Mouse (Mus musculus) brown adipose tissue, adult 24 weeks (tissue): ENCODE data around the gene Bpgm. TPM values are rescaled to one million over a fixed set of nuclear protein-coding genes. Genes with fewer than 3 reads are reported as not detected.

Experiments used
- H3K27ac ChIP-seq: fragments of 200-500 bp; replicated peaks from 2 replicates; pipeline ENCODE4 v1.5.1; 2012; ENCODE audit warnings: low read depth, mild to moderate bottlenecking, low read length
- H3K4me1 ChIP-seq: fragments of 200-500 bp; 2 replicates; pipeline ENCODE4 v1.6.1; 2012; ENCODE audit warnings: low read length, mixed read lengths; ENCODE audit not compliant: control insufficient read depth, insufficient read depth, insufficient read length
- H3K4me3 ChIP-seq: fragments of 200-500 bp; 2 replicates; pipeline ENCODE4 v1.5.1; 2012; ENCODE audit warnings: low read depth, mild to moderate bottlenecking, low read length, moderate library complexity; ENCODE audit not compliant: insufficient read depth
- polyA plus RNA-seq: library from polyadenylated mRNA; stranded (reverse); fragments of >200 nt; gene quantifications from 2 replicates; pipeline ENCODE4 v1.2.4, GENCODE M21; 2012; ENCODE audit not compliant: missing spikeins, insufficient read depth, insufficient read length

The Bpgm gene
- polyA plus RNA-seq, 1 experiment, result 21.6 TPM

GRCm38 (mm10) chr6:34478036-34478435 is 2.0 kb downstream of the Bpgm start:
- Histone ChIP-seq H3K27ac (no peak overlapping the region), H3K4me3 (no peak overlapping the region), H3K4me1 (peaks cover 5% of the 10 kb centered on the region; the same call in 1 of the 2 replicates)

DNA sequence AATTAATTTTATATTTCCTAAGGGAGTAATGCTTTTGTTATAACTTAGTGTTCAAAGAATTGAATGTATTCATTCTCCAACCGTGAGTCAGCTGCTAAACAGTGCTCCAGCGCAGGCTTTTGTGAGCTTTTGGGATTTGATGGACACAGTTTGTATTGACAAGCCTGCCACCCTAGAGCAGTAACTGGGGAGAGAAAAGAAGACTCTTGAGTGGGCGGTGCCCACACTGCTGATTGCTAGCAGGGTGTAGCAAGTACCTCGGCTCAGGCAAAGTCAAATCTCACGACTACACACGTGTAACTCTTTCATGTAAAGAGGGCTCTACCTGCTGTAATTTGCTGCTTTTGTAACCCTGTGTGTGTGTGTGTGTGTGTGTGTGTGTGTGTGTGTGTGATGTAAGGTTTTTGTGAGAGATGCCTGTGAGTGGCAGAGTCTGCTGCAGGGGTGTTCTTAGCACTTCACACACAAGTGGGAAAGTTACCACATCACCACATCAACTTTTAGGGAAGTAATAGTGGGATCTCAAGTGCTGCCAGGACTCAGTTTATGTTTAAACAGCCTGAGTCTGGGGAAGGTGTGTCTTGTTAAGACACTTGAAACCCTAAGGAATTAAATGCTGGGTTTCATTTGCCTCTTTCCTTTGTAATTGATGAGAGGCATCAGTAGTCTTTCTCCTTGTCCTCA is 2.8 kb downstream of the Bpgm start:
- H3K4me3 ChIP-seq, result no peak overlapping the region
- no peak overlapping the region for H3K27ac ChIP-seq
- peaks cover 5% of the 10 kb centered on the region; the same call in 1 of the 2 replicates for H3K4me1 ChIP-seq

DNA sequence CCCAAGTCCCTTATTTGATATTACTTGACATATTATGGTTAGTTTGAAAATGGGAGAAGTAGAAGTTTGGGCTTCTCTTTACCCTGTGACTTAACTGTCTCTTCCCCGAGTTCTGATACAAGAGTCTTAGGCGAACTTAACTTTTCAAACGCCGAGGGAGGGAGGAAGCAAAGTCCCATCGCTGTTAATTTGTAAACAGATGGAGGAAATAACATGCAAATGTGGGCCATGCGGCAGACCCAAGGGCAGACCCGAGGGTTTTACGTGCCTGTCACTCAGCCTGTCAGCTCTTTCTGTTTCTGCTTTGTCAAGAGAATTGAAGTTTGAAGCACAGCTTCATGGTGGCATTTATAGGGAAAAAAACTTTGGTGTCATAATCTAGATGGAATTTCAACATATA is 3.5 kb downstream of the Bpgm start:
- Histone ChIP-seq H3K4me3 (no peak overlapping the region), H3K4me1 (peaks cover 5% of the 10 kb centered on the region; the same call in 1 of the 2 replicates), H3K27ac (no peak overlapping the region)

DNA sequence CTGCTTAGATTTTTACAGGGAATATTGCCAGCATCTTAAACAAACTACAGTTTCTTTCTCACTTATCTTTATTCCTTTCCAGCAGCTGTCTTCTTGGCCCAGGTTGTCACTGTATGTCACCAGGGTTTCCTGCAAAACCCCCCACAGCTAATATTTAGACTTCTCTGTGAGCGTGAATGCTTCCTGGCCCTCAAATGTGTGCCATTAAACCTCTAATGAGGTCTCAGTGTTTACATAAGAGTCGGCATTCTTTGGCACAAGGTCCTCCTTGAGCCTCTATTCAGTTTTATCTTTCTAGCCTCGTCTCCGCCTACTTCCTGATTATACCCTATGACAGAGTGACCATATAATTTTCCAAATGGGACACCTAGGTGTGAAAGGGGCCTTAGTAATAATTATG is 4.7 kb downstream of the Bpgm start:
- no peak overlapping the region for H3K4me3 ChIP-seq
- H3K27ac ChIP-seq, result no peak overlapping the region
- peaks cover 5% of the 10 kb centered on the region; the same call in 1 of the 2 replicates for H3K4me1 ChIP-seq

GRCm38 (mm10) chr6:34481349-34481748 is 5.3 kb downstream of the Bpgm start:
- peaks cover 5% of the 10 kb centered on the region; the same call in 1 of the 2 replicates for H3K4me1 ChIP-seq
- H3K27ac ChIP-seq, result no peak overlapping the region
- H3K4me3 ChIP-seq, result no peak overlapping the region

GRCm38 (mm10) chr6:34482842-34483241 is 6.8 kb downstream of the Bpgm start:
- Histone ChIP-seq H3K4me3 (no peak overlapping the region), H3K4me1 (peaks cover 3% of the 10 kb centered on the region; the same call in 1 of the 2 replicates), H3K27ac (no peak overlapping the region)

- H3K4me1 ChIP-seq, result no peaks in the 10 kb centered on the region
- no peak overlapping the region for H3K27ac ChIP-seq
- H3K4me3 ChIP-seq, result no peak overlapping the region
Measured at GRCm38 (mm10) chr6:34483390-34483789, 7.4 kb downstream of the Bpgm start.

GRCm38 (mm10) chr6:34483811-34484210 is 7.8 kb downstream of the Bpgm start:
- Histone ChIP-seq H3K4me1 (no peaks in the 10 kb centered on the region), H3K27ac (no peak overlapping the region), H3K4me3 (no peak overlapping the region)

DNA sequence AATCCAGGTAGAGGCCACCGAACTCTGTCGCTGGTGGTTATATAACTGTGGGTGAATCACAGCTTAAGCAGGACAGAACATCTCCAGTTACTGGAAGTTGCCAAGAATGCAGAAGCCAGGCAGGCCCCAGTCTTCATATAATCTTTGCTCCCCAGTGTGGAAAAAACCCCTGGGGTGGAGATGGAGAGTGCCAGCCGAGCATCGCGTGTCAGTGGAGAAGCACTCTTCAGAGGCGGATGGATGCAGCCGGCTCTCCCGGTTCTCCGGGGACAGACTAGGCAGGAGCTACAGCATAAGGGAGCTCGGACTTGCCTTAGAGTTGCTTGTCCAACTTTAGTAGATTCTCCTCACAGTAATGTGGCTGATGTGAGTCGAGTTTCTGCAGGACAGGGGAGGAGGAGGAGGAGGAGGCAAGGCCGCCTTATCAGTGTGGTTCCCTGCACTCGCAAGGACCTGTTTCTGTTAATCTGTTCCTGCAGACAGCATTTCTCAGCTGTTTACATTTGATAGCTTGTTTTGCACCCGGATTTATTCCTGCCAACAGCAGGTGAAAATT is 10.1 kb downstream of the Bpgm start:
- Histone ChIP-seq H3K4me3 (no peak overlapping the region), H3K4me1 (peaks cover 4% of the 10 kb centered on the region; the same call in 1 of the 2 replicates), H3K27ac (no peak overlapping the region)

DNA sequence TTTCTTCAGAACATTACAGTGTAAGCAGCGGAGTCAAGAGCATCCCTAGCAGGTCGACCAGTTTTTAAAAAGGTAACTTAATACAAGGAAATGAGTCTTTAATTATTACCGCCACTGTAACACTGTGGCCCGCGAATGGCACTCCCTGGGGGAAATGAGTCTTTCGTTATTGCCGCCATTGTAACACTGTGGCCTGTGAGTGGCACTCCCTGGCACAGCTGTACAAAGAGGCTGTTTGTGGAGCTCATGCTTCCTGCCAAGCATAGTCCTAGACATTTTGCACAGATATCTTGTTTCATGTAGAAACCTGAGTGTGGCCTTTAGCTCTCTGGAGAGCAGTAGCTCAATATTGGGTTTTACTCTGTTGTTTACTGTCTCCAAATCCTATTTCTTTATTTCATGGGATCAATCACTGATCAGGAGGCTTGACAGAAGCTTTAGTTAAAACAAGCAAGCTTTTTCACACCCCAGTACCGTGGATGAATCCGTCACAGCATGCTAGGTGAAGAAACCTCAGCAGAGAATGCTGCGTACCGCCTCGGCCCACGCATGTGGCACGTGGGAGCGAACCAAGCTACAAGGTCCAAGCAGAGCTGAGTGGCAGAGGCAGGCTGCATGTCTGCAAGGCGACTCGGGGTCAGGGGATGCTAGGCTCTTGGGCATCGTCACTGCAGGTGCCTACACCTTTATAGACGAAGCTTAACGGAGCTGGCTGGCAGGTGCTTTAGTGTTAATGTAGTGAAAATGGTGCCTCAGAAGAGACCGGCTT is 17.5 kb downstream of the Bpgm start:
- Histone ChIP-seq H3K4me3 (no peak overlapping the region), H3K27ac (0 out of 2 replicates have a peak overlapping the region, but pooled peaks have one; percentile 17), H3K4me1 (peaks cover 13% of the 10 kb centered on the region)

DNA sequence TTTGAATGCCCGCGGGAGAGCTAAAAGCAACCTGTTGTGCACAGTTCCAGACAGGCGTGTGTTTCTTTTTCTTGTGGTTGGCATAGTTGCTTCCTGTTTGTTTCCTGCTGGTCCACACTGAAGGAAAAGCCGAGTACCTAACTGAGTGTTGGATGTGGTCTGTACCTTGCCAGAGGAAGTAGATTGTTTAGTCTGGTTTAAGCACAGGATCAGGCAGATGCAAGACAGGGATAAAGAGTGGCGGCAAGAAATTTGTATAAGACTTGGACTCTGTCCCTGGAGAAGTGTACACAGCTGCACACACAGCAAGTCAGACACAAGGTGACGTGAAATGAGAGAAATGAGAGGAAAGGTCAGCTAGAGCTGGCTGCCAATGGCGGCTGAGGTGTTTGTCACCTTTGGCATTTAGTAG is 19.1 kb downstream of the Bpgm start:
- H3K27ac ChIP-seq, result 0 out of 2 replicates have a peak overlapping the region, but pooled peaks have one; percentile 16
- H3K4me1 ChIP-seq, result peaks cover 9% of the 10 kb centered on the region
- H3K4me3 ChIP-seq, result no peak overlapping the region

DNA sequence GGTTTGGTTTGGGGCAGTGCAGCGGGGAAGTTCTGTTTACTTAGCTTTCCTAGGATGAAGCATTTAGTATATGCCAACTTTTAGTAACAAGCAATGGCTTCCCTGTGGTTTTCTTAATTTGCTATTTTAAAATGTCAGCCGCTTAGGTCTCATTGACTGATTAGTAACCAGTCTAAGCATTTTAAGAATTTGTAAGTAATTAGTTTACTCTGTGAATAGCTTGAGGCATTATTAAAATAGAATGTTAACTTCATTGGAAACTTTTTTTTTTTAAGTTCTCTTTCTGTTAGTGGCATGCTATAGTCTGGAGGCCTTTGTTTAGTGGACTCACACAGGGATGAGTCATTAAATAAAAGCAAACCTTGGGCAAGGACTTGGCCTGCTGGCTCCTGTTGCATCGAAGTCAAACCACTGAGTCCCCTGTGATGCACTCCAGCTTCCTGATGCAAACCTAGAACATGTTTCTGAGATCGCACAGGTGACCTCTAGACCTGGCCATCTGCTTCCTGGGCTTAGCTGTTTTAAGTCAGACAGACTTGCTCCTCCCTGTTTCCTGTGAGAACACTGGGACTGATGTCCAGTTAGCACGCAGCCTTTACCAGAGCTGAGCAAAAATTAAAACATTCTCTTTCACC is 22.1 kb downstream of the Bpgm start:
- Histone ChIP-seq H3K4me3 (no peak overlapping the region), H3K27ac (no peak overlapping the region), H3K4me1 (peaks cover 9% of the 10 kb centered on the region)

GRCm38 (mm10) chr6:34502291-34502690 is 26.3 kb downstream of the Bpgm start:
- no peaks in the 10 kb centered on the region for H3K4me1 ChIP-seq
- H3K27ac ChIP-seq, result no peak overlapping the region
- H3K4me3 ChIP-seq, result no peak overlapping the region

DNA sequence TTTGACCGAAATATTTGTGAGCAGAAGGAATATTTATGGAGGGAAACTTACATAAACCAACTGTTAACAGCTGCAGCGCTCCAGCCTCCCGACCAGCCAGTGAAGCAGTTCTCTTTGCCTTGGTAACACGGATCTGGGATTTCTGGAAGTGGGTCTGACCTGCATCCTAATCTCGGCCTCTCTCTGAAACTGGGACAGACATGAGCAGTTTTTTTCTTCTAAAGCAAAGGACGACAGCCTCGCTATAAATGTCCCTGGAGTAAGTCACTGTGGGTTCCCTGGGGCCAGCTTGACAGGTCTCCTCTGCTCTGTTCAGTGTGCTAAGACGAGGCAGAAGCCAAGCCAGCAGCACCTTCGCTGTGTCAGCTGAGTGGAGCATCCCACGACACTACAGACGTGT is 29.9 kb downstream of the Bpgm start:
- no peak overlapping the region for H3K27ac ChIP-seq
- H3K4me1 ChIP-seq, result no peaks in the 10 kb centered on the region
- no peak overlapping the region for H3K4me3 ChIP-seq

DNA sequence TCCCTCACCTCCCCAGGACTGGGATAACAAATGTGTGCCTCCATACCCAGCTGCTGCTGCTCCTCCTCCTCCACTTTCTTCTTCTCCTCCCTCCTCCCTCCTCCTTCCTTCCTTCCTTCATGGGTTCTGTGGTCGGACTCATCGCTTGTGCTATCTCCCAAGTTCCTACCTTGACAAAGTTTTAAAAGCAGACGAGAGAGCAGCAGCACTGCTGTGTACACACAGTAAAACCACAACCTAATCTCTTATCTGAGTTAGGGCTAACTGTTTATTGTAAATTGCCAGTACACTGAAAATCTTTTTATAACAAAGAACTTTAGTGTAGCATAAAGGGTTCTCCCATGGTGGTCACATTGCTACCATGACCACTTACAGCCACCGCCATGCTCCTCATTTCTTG is 31.6 kb downstream of the Bpgm start:
- Histone ChIP-seq H3K27ac (no peak overlapping the region), H3K4me3 (no peak overlapping the region), H3K4me1 (no peaks in the 10 kb centered on the region)
